Mouse (Mus musculus) heart, embryonic 11.5 days (tissue): Measurements from ENCODE around the gene Gucy2c. TPM values are rescaled to one million over a fixed set of nuclear protein-coding genes. Genes with fewer than 3 reads are reported as not detected.

Experiments
- ATAC-seq: fragments of 200-750 bp; cut with Nextera tagmentation; replicated peaks from 2 replicates; pipeline ENCODE4 v1.8.0; 2017; ENCODE audit warnings: moderate library complexity; ENCODE audit not compliant: insufficient number of reproducible peaks, low FRiP score, low TSS enrichment
- H3K27ac ChIP-seq: fragments of 300-500 bp; sonication (generic); 2 replicates; pipeline ENCODE4 v1.5.1; 2014; ENCODE audit warnings: mild to moderate bottlenecking, low read depth, low read length
- H3K27me3 ChIP-seq: fragments of 300-500 bp; sonication (generic); 2 replicates; pipeline ENCODE4 v1.6.1; 2014; ENCODE audit warnings: mild to moderate bottlenecking, low read length, mixed read lengths; ENCODE audit not compliant: control insufficient read depth, insufficient read depth
- H3K36me3 ChIP-seq: fragments of 300-500 bp; sonication (generic); 2 replicates; pipeline ENCODE4 v1.6.1; 2014; ENCODE audit warnings: mild to moderate bottlenecking, low read length, moderate library complexity, mixed read lengths; ENCODE audit not compliant: control insufficient read depth, insufficient read depth
- H3K4me1 ChIP-seq: fragments of 300-500 bp; sonication (generic); 2 replicates; pipeline ENCODE4 v1.6.1; 2014; ENCODE audit warnings: low read length; ENCODE audit not compliant: control insufficient read depth, insufficient read depth
- H3K4me2 ChIP-seq: fragments of 300-500 bp; sonication (generic); 2 replicates; pipeline ENCODE4 v1.6.1; 2014; ENCODE audit warnings: mild to moderate bottlenecking, moderate library complexity
- H3K4me3 ChIP-seq: fragments of 300-500 bp; sonication (generic); 2 replicates; pipeline ENCODE4 v1.5.1; 2014; ENCODE audit warnings: low read depth, low read length
- H3K9ac ChIP-seq: fragments of 300-500 bp; sonication (generic); 2 replicates; pipeline ENCODE4 v1.6.1; 2014; ENCODE audit warnings: mild to moderate bottlenecking, low read depth, low read length, moderate library complexity
- H3K9me3 ChIP-seq: fragments of 300-500 bp; sonication (generic); replicated peaks from 2 replicates; pipeline ENCODE4 v1.6.1; 2016; ENCODE audit warnings: low read length; ENCODE audit not compliant: control insufficient read depth
- WGBS: fragments of 180-500 bp; shearing (Covaris S2); extraction: QIAGEN DNeasy Blood & Tissue Kit; methylation state at CpG from one replicate; pipeline ENCODE4 v1.1.7; 2014; ENCODE audit not compliant: insufficient replicate concordance; 5-methylcytosine and 5-hydroxymethylcytosine counted together
- polyA plus RNA-seq: library from polyadenylated mRNA; unstranded; fragments of >200 nt; fragmentation: Nextera tagmentation; extraction: Ambion mirVana; gene quantifications from 2 replicates; pipeline ENCODE4 v1.2.1, GENCODE M21; 2014

Gucy2c gene
- polyA plus RNA-seq, 1 experiment from 2014 or later = 0.11 TPM

GRCm38 (mm10) chr6:136708597-136708996 is 73.0 kb downstream of the Gucy2c start:
- no peaks in the 10 kb centered on the region for H3K4me1 ChIP-seq
- no peaks in the 10 kb centered on the region for H3K36me3 ChIP-seq
- no peak overlapping the region for H3K4me3 ChIP-seq
- no peaks in the 10 kb centered on the region for H3K9me3 ChIP-seq
- no peak overlapping the region for H3K9ac ChIP-seq
- ATAC-seq = no peak
- H3K27ac ChIP-seq = no peak overlapping the region
- WGBS = 84% methylated on average over 6 of the region's 6 CpGs
- no peaks in the 10 kb centered on the region; the same call in 1 of the 2 replicates for H3K27me3 ChIP-seq
- no peak overlapping the region for H3K4me2 ChIP-seq

GRCm38 (mm10) chr6:136701878-136702277 is 79.7 kb downstream of the Gucy2c start:
- no peak for ATAC-seq
- H3K4me1 ChIP-seq = no peaks in the 10 kb centered on the region
- H3K4me3 ChIP-seq = no peak overlapping the region
- H3K36me3 ChIP-seq = no peaks in the 10 kb centered on the region
- no peaks in the 10 kb centered on the region; the same call in 1 of the 2 replicates for H3K27me3 ChIP-seq
- H3K9ac ChIP-seq = no peak overlapping the region
- H3K4me2 ChIP-seq = no peak overlapping the region
- H3K27ac ChIP-seq = no peak overlapping the region
- no peaks in the 10 kb centered on the region for H3K9me3 ChIP-seq
- 86% methylated on average over 3 of the region's 3 CpGs for WGBS

- WGBS = 72% methylated on average over 5 of the region's 5 CpGs
- H3K4me2 ChIP-seq = no peak overlapping the region
These were observed 80.4 kb downstream of the Gucy2c start for GRCm38 (mm10) chr6:136701185-136701584.

GRCm38 (mm10) chr6:136691314-136691713 is 90.3 kb downstream of the Gucy2c start:
- Histone ChIP-seq H3K9me3 (no peaks in the 10 kb centered on the region), H3K4me2 (no peak overlapping the region)

More at GRCm38 (mm10) chr6:136701185-136701584, 80.4 kb downstream of the Gucy2c start:
- H3K9me3 ChIP-seq = no peaks in the 10 kb centered on the region
- H3K4me1 ChIP-seq = no peaks in the 10 kb centered on the region
- no peak overlapping the region for H3K9ac ChIP-seq
- H3K36me3 ChIP-seq = no peaks in the 10 kb centered on the region
- ATAC-seq = no peak
- no peak overlapping the region for H3K27ac ChIP-seq
- H3K27me3 ChIP-seq = no peaks in the 10 kb centered on the region
- H3K4me3 ChIP-seq = no peak overlapping the region

GRCm38 (mm10) chr6:136690527-136690926 is 91.0 kb downstream of the Gucy2c start:
- 71% methylated on average over 5 of the region's 5 CpGs for WGBS
- Histone ChIP-seq H3K27ac (no peak overlapping the region), H3K9ac (no peak overlapping the region), H3K36me3 (no peaks in the 10 kb centered on the region), H3K9me3 (no peaks in the 10 kb centered on the region), H3K4me1 (no peaks in the 10 kb centered on the region), H3K27me3 (no peaks in the 10 kb centered on the region), H3K4me2 (no peak overlapping the region), H3K4me3 (no peak overlapping the region)
- no peak for ATAC-seq

More at GRCm38 (mm10) chr6:136691314-136691713, 90.3 kb downstream of the Gucy2c start:
- H3K27ac ChIP-seq = no peak overlapping the region
- H3K9ac ChIP-seq = no peak overlapping the region
- no peaks in the 10 kb centered on the region for H3K36me3 ChIP-seq
- WGBS = 91% methylated on average over 6 of the region's 6 CpGs
- no peak overlapping the region for H3K4me3 ChIP-seq
- no peaks in the 10 kb centered on the region for H3K4me1 ChIP-seq
- no peaks in the 10 kb centered on the region for H3K27me3 ChIP-seq
- no peak for ATAC-seq

GRCm38 (mm10) chr6:136689790-136690413 is 91.7 kb downstream of the Gucy2c start:
- Histone ChIP-seq H3K27ac (no peak overlapping the region), H3K9ac (no peak overlapping the region), H3K27me3 (no peaks in the 10 kb centered on the region), H3K36me3 (no peaks in the 10 kb centered on the region), H3K4me1 (no peaks in the 10 kb centered on the region), H3K4me2 (no peak overlapping the region), H3K9me3 (no peaks in the 10 kb centered on the region), H3K4me3 (no peak overlapping the region)
- ATAC-seq = no peak
- 62% methylated on average over 15 of the region's 15 CpGs for WGBS

GRCm38 (mm10) chr6:136685433-136685832 is 96.1 kb downstream of the Gucy2c start:
- H3K4me2 ChIP-seq = no peak overlapping the region
- H3K4me3 ChIP-seq = no peak overlapping the region
- no peak overlapping the region for H3K27ac ChIP-seq
- WGBS = 72% methylated on average over 5 of the region's 5 CpGs
- 0 out of 2 replicates have a peak, but pooled peaks cover 3% of the 10 kb centered on the region for H3K4me1 ChIP-seq
- no peaks in the 10 kb centered on the region for H3K9me3 ChIP-seq
- no peak overlapping the region for H3K9ac ChIP-seq
- no peaks in the 10 kb centered on the region for H3K36me3 ChIP-seq
- no peak for ATAC-seq
- no peaks in the 10 kb centered on the region for H3K27me3 ChIP-seq

- no peak overlapping the region for H3K9ac ChIP-seq
- 0 out of 2 replicates have a peak, but pooled peaks cover 3% of the 10 kb centered on the region for H3K4me1 ChIP-seq
- 79% methylated on average over 11 of the region's 11 CpGs for WGBS
- H3K9me3 ChIP-seq = no peaks in the 10 kb centered on the region
- no peak for ATAC-seq
- H3K4me3 ChIP-seq = no peak overlapping the region
- no peaks in the 10 kb centered on the region for H3K27me3 ChIP-seq
- no peak overlapping the region for H3K27ac ChIP-seq
- H3K36me3 ChIP-seq = no peaks in the 10 kb centered on the region
- no peak overlapping the region for H3K4me2 ChIP-seq
These were observed 97.9 kb downstream of the Gucy2c start for GRCm38 (mm10) chr6:136683410-136684334.
